Mouse (Mus musculus) spleen, adult 10 weeks (tissue): ENCODE results near the gene Fgfbp1. TPM values are rescaled to one million over a fixed set of nuclear protein-coding genes. Genes with fewer than 3 reads are reported as not detected.

Source experiments
- polyA plus RNA-seq: library from polyadenylated mRNA; stranded (reverse); fragments of 350-450 nt; fragmentation: Illumina TruSeq; extraction: RNeasy Lipid Tissue Mini Kit (QIAGEN cat#74804); gene quantifications from one replicate; pipeline ENCODE4 v1.2.3, GENCODE M21; 2015; ENCODE audit warnings: low replicate concordance; ENCODE audit not compliant: insufficient read depth

Gene Fgfbp1
- polyA plus RNA-seq: not detected

GRCm38 (mm10) chr5:43981620-43982019, at the start of gene Fgfbp1:
Gene Fgfbp1, minus strand, starts transcription at chr5:43981779.

Other genes starting within 250 kb of the Fgfbp1 start
- gene Bst1, start 162.9 kb downstream of the Fgfbp1 start, polyA plus RNA-seq: 31.2 TPM
- 106 TPM for gene Fbxl5, start 160.1 kb downstream of the Fgfbp1 start, polyA plus RNA-seq
- 164 TPM for gene Cd38, start 113.2 kb downstream of the Fgfbp1 start, polyA plus RNA-seq
- not detected for gene Gm7879, start 68.6 kb downstream of the Fgfbp1 start, polyA plus RNA-seq
- gene Prom1, start 120.3 kb upstream of the Fgfbp1 start, polyA plus RNA-seq: 2.4 TPM
- 91.7 TPM for gene Tapt1, start 244.8 kb upstream of the Fgfbp1 start, polyA plus RNA-seq